Mouse (Mus musculus) lung, adult 2 months (tissue): ENCODE data around the gene Fam234a.

Experiments
- CTCF ChIP-seq: fragments of 200-500 bp; IDR thresholded peaks from 2 replicates; pipeline ENCODE4 v1.5.1; 2011; ENCODE audit warnings: mild to moderate bottlenecking, low read length, control low read depth; ENCODE audit not compliant: insufficient read depth
- POLR2A ChIP-seq: fragments of 200-500 bp; IDR thresholded peaks from 2 replicates; pipeline ENCODE4 v1.6.1; 2011; ENCODE audit warnings: low read depth, mild to moderate bottlenecking, control low read depth, low read length, borderline replicate concordance; ENCODE audit errors: extremely low read depth

DNA sequence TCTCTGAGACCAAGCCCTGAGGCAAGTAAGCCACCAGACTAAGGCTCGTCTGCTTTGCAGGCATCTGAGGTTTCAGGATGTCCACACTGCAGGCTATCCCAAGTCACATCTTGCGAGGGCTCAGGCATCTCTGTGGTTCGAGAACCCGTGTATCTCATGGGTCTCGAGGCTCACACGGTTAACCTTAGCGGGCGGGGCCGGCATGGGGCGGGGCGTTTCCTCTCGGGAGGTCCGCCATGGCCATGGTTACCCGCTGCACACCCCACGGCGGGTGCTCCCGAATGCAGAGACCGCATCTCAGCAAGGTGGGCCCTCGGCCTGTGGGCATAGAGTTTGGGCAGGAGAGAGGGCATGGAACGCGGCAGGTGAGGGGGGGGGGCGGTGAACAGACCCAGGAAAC, 41.3 kb downstream of the Fam234a start, which contains the start of gene Rgs11:
- TF ChIP-seq CTCF = no peak
- TF ChIP-seq POLR2A = no peak
